Mouse (Mus musculus): ENCODE results near the gene Mrpl3. TPM values are rescaled to one million over a fixed set of nuclear protein-coding genes. Genes with fewer than 3 reads are reported as not detected.
A peak's percentile ranks its signal among the peaks of the same experiment; 100 is the strongest.

Gene Mrpl3
- total RNA-seq (2021): 10 to 100 TPM; 87.0 to 88.1 TPM
- long read RNA-seq, experiment 1, transcript Mrpl3-205 (9 exons, 2,309 nt): minor isoform, 8 of 56 reads
- long read RNA-seq, experiment 1, transcript Mrpl3-201 (10 exons, 3,972 nt): major isoform, 32 of 56 reads
- long read RNA-seq, experiment 1, partial matches to known transcripts: 7 of 56 reads
- long read RNA-seq, experiment 1, other reads (novel, unspliced or antisense): 7 of 56 reads
- long read RNA-seq, experiment 2, transcript Mrpl3-201 (10 exons, 3,972 nt): major isoform, 26 of 38 reads
- long read RNA-seq, experiment 2, transcript Mrpl3-205 (9 exons, 2,309 nt): minor isoform, 5 of 38 reads
- long read RNA-seq, experiment 2, partial matches to known transcripts: 0 of 38 reads
- long read RNA-seq, experiment 2, other reads (novel, unspliced or antisense): 6 of 38 reads

DNA sequence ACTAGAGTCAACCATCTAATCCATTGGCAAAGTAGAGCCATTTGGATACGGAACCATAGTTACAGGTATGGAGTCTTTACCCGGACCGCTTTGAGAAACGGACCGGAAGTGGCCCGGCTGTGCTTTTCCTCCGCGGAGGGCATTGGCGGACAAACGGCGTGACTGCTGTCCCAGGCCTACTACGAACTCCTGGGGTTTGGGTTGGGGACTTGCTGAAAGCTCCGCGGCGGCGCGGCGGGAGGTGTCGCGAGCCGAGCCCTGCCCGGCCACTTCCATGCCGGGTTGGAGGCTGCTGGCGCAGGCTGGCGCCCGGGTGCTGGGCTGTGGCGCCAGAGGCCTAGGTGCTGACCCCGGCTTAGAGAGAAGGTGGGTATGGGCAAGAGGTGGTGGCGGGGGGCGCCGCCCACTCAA, at the start of gene Mrpl3:
Gene Mrpl3, plus strand, starts transcription at position 93 of the 411 bp plus-strand sequence.
- Histone ChIP-seq H3K4me3 (peak within 1 kb of the TSS; percentile 99), H3K27ac (peak within 1 kb of the TSS; percentile 83)
- peak; percentile 80 to 89 for DNase-seq (ENCODE audit: extremely low spot score in 1 of 2, low spot score in 2 of 2)
- intact Hi-C loops (cut with DNase I): loop anchor here (2.0 to 10.0 kb wide), 3 partner anchors 78 to 481 kb away; partner anchors contain the start of gene Nudt16
- TF ChIP-seq CTCF (IDR thresholded peaks at IDR 0.05): no peak

DNA sequence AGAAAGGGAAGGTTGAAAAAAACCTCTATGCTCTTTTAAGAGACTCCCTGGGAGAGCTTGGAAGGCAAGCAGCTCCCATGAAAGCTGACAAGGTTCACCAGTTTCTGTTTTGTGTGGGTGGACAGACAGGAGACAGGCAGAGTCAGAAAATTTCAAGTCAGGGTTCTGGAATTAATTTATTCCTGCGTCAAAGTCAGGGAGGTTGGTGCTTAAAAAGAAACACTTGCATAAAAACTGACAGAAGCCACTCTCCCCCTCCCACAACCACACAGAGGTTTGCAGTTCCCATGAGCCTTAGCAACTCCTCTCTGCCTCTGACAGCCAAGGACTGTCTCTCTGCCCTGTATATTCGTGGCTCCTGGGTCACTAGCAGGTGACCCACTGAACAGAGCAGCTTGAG, 42.3 kb upstream of the Mrpl3 start:
- peak in 1 of 2 experiments; percentile 12 for DNase-seq (ENCODE audit: extremely low spot score in 1 of 2, low spot score in 2 of 2)
- no peak for TF ChIP-seq CTCF (IDR thresholded peaks at IDR 0.05)
- H3K27ac ChIP-seq: no peak overlapping the region
- no peak overlapping the region for H3K4me3 ChIP-seq
- intact Hi-C loops (cut with DNase I): no loop called here

DNA sequence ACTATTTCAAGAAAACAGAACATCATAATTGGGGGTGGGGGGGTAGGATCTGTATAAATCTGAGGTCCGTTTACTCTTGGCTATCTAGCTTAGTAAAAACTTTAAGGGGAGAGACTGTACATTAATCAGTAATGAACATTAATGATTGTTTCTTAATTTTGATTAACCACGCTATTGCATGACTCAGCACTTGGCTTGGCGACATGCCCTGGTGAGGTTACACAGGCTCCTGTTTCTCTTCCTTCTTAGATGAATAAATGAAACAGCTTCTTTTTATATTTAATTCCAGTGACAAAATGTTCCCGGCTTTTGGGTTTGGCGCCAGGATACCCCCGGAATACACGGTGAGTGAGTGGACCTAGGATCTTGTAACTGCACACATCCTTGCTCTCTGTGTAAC, 34.9 kb upstream of the Mrpl3 start:
- no peak for TF ChIP-seq CTCF (IDR thresholded peaks at IDR 0.05)
- intact Hi-C loops (cut with DNase I): no loop called here
- DNase-seq (ENCODE audit: extremely low spot score in 1 of 2, low spot score in 2 of 2): no peak
- Histone ChIP-seq H3K27ac (no peak overlapping the region), H3K4me3 (no peak overlapping the region)

DNA sequence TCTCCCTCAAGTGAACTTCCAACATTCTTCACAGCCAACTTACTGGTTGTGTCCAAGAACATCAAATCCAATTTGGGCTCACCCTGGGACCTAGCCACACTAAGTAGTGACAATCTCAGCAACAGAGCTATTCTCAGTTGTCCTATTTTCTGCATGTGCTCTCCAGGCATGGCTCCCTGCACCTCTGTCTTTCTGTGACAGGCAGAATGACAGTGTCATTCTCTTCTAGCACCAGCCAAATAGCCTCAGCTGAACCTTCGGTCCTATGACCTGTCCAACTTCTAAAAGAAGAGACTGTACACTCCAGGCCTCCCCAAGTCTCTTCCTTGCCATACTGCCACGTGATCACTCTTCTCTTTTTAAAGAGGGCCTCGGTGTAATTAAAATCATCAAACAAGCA, 24.7 kb upstream of the Mrpl3 start:
- no peak for DNase-seq (ENCODE audit: extremely low spot score in 1 of 2, low spot score in 2 of 2)
- no peak for TF ChIP-seq CTCF (IDR thresholded peaks at IDR 0.05)
- no peak overlapping the region for H3K4me3 ChIP-seq
- no peak overlapping the region for H3K27ac ChIP-seq
- intact Hi-C loops (cut with DNase I): no loop called here

DNA sequence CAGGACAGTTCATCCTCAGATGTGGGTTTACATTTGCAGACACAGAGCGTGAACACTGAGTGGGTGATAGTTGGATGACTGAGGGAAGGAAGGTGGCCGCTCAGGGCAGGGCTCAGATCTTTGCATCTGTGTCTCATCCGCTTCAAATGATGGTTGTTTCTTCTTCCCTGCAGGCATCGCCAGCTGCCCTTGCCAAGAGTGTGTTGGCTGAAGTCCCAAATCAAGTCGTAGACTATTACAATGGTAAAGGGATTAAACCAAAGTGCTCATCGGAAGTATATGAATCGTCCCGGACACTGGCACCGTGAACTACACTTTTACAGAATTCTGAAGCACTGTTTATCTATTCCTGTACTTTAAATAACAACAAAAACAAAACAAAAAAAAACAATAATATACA, 20.5 kb upstream of the Mrpl3 start:
- intact Hi-C loops (cut with DNase I): no loop called here
- no peak for DNase-seq (ENCODE audit: extremely low spot score in 1 of 2, low spot score in 2 of 2)
- no peak for TF ChIP-seq CTCF (IDR thresholded peaks at IDR 0.05)
- no peak overlapping the region for H3K27ac ChIP-seq
- no peak overlapping the region for H3K4me3 ChIP-seq

DNA sequence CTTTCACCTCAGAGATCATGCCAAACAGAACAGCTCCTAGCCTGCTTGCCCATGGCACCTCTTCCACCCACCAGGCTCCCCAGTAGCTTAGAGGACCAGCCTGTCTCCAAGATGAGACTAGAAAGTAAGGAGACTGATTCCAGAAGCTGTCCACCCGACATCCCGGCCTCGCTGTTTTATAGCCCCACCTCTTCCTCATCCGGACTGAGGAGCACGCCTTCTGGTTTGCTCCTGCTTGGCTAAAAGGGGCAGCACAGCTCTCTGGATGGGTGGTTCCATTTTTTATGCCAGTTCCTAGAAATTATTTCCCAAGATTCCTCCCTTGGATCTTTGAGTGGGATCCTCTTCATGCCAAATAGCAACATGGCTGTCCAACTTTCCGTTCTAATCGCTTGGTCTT, 19.4 kb upstream of the Mrpl3 start:
- intact Hi-C loops (cut with DNase I): no loop called here
- DNase-seq (ENCODE audit: extremely low spot score in 1 of 2, low spot score in 2 of 2): no peak
- Histone ChIP-seq H3K27ac (no peak overlapping the region), H3K4me3 (no peak overlapping the region)
- no peak for TF ChIP-seq CTCF (IDR thresholded peaks at IDR 0.05)

DNA sequence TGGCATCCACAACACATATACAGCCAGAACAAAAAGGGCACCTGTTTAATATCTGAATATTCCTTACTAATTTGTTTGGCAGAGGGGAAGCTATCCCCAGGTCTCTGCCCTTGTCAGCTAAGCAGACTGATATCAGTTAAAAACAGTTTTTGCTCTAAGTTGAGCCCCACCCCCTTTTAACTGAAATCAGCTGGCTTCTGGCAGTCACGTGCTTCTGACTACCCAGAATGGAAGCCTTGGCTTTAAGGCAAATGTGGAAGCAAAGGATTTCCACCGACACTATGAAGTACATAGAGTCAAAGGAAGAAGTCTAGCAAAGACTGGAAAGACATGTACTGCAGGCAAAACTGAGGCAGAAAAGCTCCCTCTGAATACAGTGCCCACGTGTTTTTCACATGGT, 15.2 kb upstream of the Mrpl3 start:
- TF ChIP-seq CTCF (IDR thresholded peaks at IDR 0.05): no peak
- H3K4me3 ChIP-seq: no peak overlapping the region
- no peak overlapping the region for H3K27ac ChIP-seq
- no peak for DNase-seq (ENCODE audit: extremely low spot score in 1 of 2, low spot score in 2 of 2)
- intact Hi-C loops (cut with DNase I): no loop called here

DNA sequence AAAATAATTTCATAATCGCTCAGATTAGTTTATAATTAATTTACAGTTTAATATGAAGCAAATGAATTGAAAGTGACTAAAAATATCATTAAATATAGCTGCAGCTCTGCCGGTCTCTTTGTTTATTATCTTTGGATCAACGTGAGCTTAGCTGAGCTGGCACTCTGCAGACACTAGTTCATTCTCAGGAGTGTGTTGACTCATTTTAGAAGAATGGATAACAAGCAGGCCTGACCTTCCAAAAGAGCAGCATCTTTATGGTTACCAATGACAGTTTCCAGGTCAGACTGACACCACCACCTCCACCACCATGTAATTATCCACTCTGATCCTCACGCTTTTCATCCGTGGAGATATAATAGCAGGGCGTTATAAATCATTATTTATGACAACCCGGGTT, 7.0 kb upstream of the Mrpl3 start:
- no peak overlapping the region for H3K27ac ChIP-seq

DNA sequence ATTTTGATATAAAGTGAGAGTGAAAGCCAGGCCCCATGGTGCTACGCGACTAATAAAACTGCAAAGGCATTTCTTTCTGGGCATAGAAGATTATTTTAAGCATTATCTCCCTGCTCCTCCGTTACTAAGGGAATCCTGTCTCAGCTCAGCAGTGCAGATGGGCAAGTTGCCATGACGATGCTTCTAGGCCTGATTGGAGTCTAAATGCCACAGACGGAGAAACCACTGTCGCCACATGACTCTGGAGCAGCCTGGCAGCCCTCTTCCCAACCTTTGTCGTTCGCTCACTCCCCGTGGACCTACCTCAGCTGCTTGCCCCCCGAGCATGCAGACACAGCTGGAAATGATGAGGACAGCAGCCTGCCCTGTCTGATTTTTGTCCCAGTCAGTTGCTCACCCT, 4.7 kb upstream of the Mrpl3 start:
- no peak for TF ChIP-seq CTCF (IDR thresholded peaks at IDR 0.05)
- intact Hi-C loops (cut with DNase I): no loop called here
- peak; percentile 61 to 64 for DNase-seq (ENCODE audit: extremely low spot score in 1 of 2, low spot score in 2 of 2)
- Histone ChIP-seq H3K4me3 (no peak overlapping the region), H3K27ac (peak overlapping the region; percentile 54)

More for the DNA sequence above, 7.0 kb upstream of the Mrpl3 start:
- intact Hi-C loops (cut with DNase I): no loop called here
- TF ChIP-seq CTCF (IDR thresholded peaks at IDR 0.05): no peak
- H3K4me3 ChIP-seq: no peak overlapping the region
- DNase-seq (ENCODE audit: extremely low spot score in 1 of 2, low spot score in 2 of 2): no peak

DNA sequence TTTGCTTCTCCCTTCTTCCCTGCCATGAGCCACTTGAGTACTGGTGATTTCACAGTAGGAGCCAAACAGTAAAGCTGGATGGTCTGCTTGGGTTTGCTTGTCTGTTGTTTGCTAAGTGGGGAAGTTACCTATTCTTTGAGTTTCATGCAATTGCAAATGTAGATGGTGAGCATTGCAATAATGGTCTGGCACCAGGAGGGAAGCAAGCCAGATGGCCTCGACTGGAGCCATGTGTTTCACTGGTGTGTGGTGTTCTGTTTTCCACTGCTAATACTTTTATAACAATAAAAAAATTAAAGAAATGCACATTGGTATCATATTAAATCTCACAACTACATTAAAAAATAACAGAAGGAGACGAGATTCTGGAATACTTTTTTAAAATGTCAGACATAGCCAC, 3.4 kb upstream of the Mrpl3 start:
- no peak for DNase-seq (ENCODE audit: extremely low spot score in 1 of 2, low spot score in 2 of 2)
- TF ChIP-seq CTCF (IDR thresholded peaks at IDR 0.05): no peak
- intact Hi-C loops (cut with DNase I): loop anchor here (5.0 to 10.0 kb wide), 2 partner anchors 335 to 477 kb away; no protein-coding TSS in a partner anchor
- Histone ChIP-seq H3K27ac (no peak overlapping the region), H3K4me3 (no peak overlapping the region)

DNA sequence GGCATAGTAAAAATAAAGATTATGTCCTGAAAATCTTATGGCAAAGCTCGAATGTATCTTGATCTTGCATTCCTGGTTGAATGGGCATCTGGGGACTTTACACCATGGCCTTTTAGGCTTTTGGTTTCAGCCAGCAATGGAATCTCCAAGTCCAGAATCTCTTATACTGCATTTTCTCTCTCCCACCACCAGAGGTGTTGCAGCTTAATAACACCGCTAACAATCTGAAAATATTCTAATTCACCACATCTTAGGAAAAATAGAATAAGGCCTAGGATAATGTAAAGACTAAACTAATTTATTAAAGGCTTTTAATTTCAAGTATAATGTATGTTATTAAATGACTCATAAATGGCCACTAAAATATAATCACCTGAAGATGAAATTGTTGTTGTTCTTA, 2.8 kb upstream of the Mrpl3 start:
- Histone ChIP-seq H3K27ac (no peak overlapping the region), H3K4me3 (no peak overlapping the region)
- DNase-seq (ENCODE audit: extremely low spot score in 1 of 2, low spot score in 2 of 2): no peak
- peak; percentile 9 for TF ChIP-seq CTCF (IDR thresholded peaks at IDR 0.05)
- intact Hi-C loops (cut with DNase I): loop anchor here (5.0 to 10.0 kb wide), 2 partner anchors 335 to 478 kb away; no protein-coding TSS in a partner anchor

DNA sequence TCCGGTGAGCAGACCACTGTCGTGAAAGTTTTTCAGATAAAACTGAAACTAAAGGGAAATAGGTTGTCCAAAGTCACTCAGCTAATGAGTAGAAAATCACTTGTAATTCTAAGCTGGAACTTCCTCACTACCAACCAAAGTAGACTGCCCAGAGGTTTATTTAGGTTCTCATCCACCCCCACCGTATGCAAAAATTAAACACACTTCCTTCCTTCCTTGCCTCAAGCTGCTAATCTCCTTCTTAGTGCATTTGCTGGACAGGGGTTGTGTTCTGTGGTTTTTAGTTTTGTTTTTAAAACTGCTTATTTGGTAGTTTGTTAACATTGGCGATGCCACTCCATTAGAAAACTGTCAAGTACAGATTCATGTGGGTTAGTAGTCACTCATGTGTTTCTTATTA, 773 bp downstream of the Mrpl3 start:
- no peak for TF ChIP-seq CTCF (IDR thresholded peaks at IDR 0.05)
- DNase-seq (ENCODE audit: extremely low spot score in 1 of 2, low spot score in 2 of 2): no peak
- Histone ChIP-seq H3K27ac (no peak overlapping the region; the same call in 1 of the 2 replicates), H3K4me3 (peak overlapping the region; percentile 99)
- intact Hi-C loops (cut with DNase I): loop anchor here (2.0 to 10.0 kb wide), 3 partner anchors 77 to 482 kb away; partner anchors contain the start of gene Nudt16

DNA sequence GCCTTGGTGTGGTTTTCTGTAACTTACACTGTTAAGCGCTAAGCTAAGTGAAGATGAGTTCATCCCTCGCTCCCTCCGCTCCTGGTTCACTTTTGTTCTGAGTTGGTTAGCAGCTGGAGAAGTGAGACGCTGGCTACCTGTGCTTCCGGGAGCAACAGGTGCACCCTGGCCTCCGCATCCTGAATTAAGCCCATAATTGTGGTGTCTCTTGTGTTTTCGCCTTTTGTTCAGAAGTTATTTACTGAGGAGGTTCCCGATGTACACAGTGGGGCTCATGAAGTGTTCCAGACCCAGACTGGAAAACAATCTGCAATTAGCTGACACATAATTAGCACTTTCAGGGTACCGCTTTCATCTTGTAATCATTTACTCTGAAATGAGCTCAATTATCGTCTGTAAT, 16.1 kb downstream of the Mrpl3 start:
- TF ChIP-seq CTCF (IDR thresholded peaks at IDR 0.05): no peak
- Histone ChIP-seq H3K4me3 (no peak overlapping the region), H3K27ac (no peak overlapping the region)
- DNase-seq (ENCODE audit: extremely low spot score in 1 of 2, low spot score in 2 of 2): no peak
- intact Hi-C loops (cut with DNase I): no loop called here

All from left cerebral cortex, adult 2 months (tissue).